Mouse (Mus musculus) heart, postnatal 4 days (tissue): ENCODE measurements around the gene Lmf2. TPM values are rescaled to one million over a fixed set of nuclear protein-coding genes. Genes with fewer than 3 reads are reported as not detected.
A peak's percentile ranks its signal among the peaks of the same experiment; 100 is the strongest.

Experiments used
- DNase-seq: peaks from one replicate; pipeline ENCODE4 v3.0.0; 2021
- microRNA-seq, 2 experiments: library from miRNA; unstranded; fragments of <30 nt; microRNA quantifications; one replicate each; pipeline ENCODE4 v1.2.0; 2021 to 2022
- total RNA-seq, 2 experiments: library from RNA; stranded (reverse); gene quantifications; 2 replicates each; pipeline ENCODE4 v1.2.3; 2021

The Lmf2 gene
- total RNA-seq, 2 experiments from 2014 or later: 54.0 to 55.5 TPM

DNA sequence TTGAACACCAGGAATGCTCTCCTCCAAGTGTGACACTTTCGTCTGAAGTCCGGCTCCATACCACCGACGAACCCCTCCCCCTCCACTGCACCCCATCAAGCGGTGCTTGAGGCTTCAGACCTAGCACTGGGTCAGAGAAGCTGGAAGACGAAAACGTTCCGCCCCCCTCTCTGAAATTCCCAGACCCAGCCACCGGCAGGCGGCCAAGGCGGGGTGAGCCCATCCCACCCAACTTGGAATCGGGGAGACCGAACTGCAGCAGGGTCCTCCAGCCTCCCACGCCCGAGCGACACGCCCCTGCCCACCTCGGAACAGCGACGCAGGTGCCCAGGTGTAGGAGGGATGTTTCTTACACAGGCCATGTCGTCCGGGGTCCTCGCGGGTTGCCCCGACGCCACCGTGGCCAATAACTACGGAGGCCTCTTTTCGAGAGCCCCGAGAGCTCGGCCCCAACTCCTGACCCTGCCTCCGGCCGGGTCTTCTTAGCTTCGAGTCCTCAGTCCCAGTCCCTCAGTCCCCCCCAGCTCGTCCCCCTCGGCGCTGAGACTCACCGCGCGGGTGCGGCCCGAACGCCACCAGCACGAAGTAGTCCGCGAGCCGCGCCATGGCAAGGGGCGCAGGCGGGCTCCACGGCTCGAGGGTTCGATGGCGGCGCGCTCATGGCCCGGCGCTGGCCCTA is 40.8 kb downstream of the Lmf2 start:
- peak; percentile 58 for DNase-seq

GRCm38 (mm10) chr15:89314107-89314506 is 41.4 kb downstream of the Lmf2 start:
- no peak for DNase-seq

GRCm38 (mm10) chr15:89313359-89313758 is 42.1 kb downstream of the Lmf2 start:
- no peak for DNase-seq

- no peak for DNase-seq
Observed at GRCm38 (mm10) chr15:89309962-89310498, 45.4 kb downstream of the Lmf2 start.

- no peak for DNase-seq
Observed at GRCm38 (mm10) chr15:89308406-89309139, 46.9 kb downstream of the Lmf2 start.

DNA sequence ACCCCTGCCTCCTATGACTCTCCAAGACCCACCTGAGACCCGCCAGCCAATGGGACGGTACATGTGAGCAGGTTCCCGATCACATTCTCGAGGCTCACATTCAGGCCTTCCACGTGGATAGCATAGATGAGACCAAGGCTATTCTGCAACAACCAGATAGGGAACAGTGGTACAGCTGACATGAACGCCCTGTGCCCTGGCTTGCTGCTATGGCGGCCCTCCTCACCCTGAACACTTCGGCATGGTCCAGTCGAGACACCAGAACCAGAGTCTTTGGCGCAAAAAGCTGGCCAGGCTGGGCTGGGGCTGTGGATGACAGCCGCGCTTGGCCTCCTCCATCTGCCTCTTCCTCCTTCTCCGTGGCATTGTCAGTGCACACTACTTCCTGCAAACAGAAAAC is 48.0 kb downstream of the Lmf2 start:
- no peak for DNase-seq

DNA sequence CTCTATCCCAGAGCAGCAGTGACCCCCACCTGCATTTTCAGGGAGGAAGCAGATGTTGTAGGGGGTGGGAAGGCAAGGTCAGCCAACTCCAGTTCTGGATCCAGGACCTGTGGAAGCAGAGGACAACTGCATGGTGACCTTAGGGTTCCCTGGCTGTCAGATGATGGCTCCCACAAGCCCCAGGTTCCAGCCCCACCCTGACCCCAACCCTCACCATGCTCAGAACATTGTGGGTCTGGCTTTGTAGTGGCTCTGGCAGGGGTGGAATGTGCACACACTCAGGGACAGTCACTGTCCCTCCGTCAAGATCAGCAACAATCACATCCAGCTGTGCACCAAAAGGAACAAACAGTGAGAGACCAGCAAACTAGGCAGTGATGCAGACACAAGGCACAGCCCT is 49.5 kb downstream of the Lmf2 start:
- DNase-seq: no peak

Small RNA genes within 50 kb of the gene (microRNA-seq; reads per million reads assigned to microRNA genes)
- gene Mir6959: 1.4 to 1.6 reads per million in 2 experiments

Other genes starting within 250 kb of the Lmf2 start
- 10 to 100 TPM; 15.9 to 16.1 TPM for gene Tubgcp6, start 232.5 kb downstream of the Lmf2 start, total RNA-seq
- 1 to 10 TPM; 9.0 to 9.5 TPM for gene Hdac10, start 227.0 kb downstream of the Lmf2 start, total RNA-seq
- 10 to 100 TPM; 28.8 to 28.9 TPM for gene Mapk12, start 215.0 kb downstream of the Lmf2 start, total RNA-seq
- gene Mapk11, start 206.0 kb downstream of the Lmf2 start, total RNA-seq: 1 to 10 TPM; 4.1 to 5.4 TPM
- gene Plxnb2, start 174.9 kb downstream of the Lmf2 start, total RNA-seq: 100 to 1,000 TPM; 132 to 137 TPM
- 10 to 100 TPM in 1 of 2 experiments, 1 to 10 TPM in 1; 8.7 to 10.3 TPM for gene Dennd6b, start 159.2 kb downstream of the Lmf2 start, total RNA-seq
- gene Ppp6r2, start 144.1 kb downstream of the Lmf2 start, total RNA-seq: 10 to 100 TPM; 51.4 to 54.7 TPM
- 10 to 100 TPM; 78.6 to 83.4 TPM for gene Sbf1, start 40.3 kb downstream of the Lmf2 start, total RNA-seq
- gene Adm2, start 32.9 kb downstream of the Lmf2 start, total RNA-seq: not detected
- gene Miox, start 21.3 kb downstream of the Lmf2 start, total RNA-seq: not detected
- gene Ncaph2, start 60 bp upstream of the Lmf2 start, total RNA-seq: 10 to 100 TPM; 91.0 to 99.7 TPM
- gene Sco2, start 18.2 kb upstream of the Lmf2 start, total RNA-seq: 10 to 100 TPM; 13.6 to 14.1 TPM
- gene Tymp, start 21.4 kb upstream of the Lmf2 start, total RNA-seq: under 1 TPM; 0.31 to 0.72 TPM
- under 1 TPM; 0.26 to 0.72 TPM for gene Odf3b, start 23.6 kb upstream of the Lmf2 start, total RNA-seq
- not detected for gene Klhdc7b, start 29.3 kb upstream of the Lmf2 start, total RNA-seq
- gene Syce3, start 54.8 kb upstream of the Lmf2 start, total RNA-seq: not detected
- gene Cpt1b, start 70.2 kb upstream of the Lmf2 start, total RNA-seq: 100 to 1,000 TPM; 585 to 617 TPM
- gene C730034F03Rik, start 73.9 kb upstream of the Lmf2 start, total RNA-seq: 1 to 10 TPM; 1.1 to 1.8 TPM
- gene Gm44502, start 74.0 kb upstream of the Lmf2 start, total RNA-seq: 10 to 100 TPM in 1 of 2 experiments, 1 to 10 TPM in 1; 2.1 to 11.6 TPM
- gene Chkb, start 74.2 kb upstream of the Lmf2 start, total RNA-seq: 10 to 100 TPM; 68.2 to 94.0 TPM
- under 1 TPM; 0.10 to 0.34 TPM for gene Mapk8ip2, start 98.3 kb upstream of the Lmf2 start, total RNA-seq
- 10 to 100 TPM; 12.0 to 14.6 TPM for gene Arsa, start 121.8 kb upstream of the Lmf2 start, total RNA-seq
- gene Shank3, start 144.0 kb upstream of the Lmf2 start, total RNA-seq: 10 to 100 TPM; 70.0 to 73.7 TPM
- 1 to 10 TPM in 1 of 2 experiments, under 1 TPM in 1; 0.76 to 1.3 TPM for gene Acr, start 212.7 kb upstream of the Lmf2 start, total RNA-seq
- 1 to 10 TPM; 6.9 to 8.3 TPM for gene Rabl2, start 236.3 kb upstream of the Lmf2 start, total RNA-seq